In genomic region chr1:33591997-33592608, GRCm38 (mm10) we compare ENCODE assay signal across 27 mouse cellular contexts.
DNase-seq lines count a peak whose midpoint lies in the region; ATAC-seq and TF ChIP-seq lines count a peak whose summit lies in the region.
"Had no signal": no experiment of that assay in that cellular context is flagged by ENCODE, and none has a peak within 500 bp of the region (broad histone marks: within the 10 kb centered on the region; RNA-seq: fewer than 3 reads in every experiment).

No protein-coding gene starts in this region.

- TF ChIP-seq CTCF in G1E (IDR thresholded peaks at IDR 0.05; ENCODE audit: low read depth, low read length): no peak

- ATAC-seq in G1E (ENCODE audit: extremely low read depth, insufficient number of reproducible peaks, low FRiP score, poor library complexity, severe bottlenecking): peak; percentile 57; the same call in 1 of the 2 replicates
- peak; percentile 96 for ATAC-seq in granulocyte monocyte progenitor cell, adult 5-6 weeks (replicated peaks; ENCODE audit: poor library complexity, severe bottlenecking)
- ATAC-seq: intestine, embryonic 16.5 days had no signal

- no peak overlapping the region for H3K4me3 ChIP-seq in G1E (ENCODE audit: low read depth, low read length)
- H3K4me3 ChIP-seq: embryonic facial prominence, embryonic 12.5 days; forebrain, embryonic 10.5 days; forebrain, embryonic 15.5 days; gastrocnemius, adult 2 months; heart, embryonic 10.5 days; heart, embryonic 15.5 days; hindbrain, embryonic 12.5 days; lung, embryonic 15.5 days had no signal

- no peaks in the 10 kb centered on the region for H3K27me3 ChIP-seq in G1E (ENCODE audit: insufficient read depth, low read length)
- H3K27me3 ChIP-seq in splenic B cell, adult 2 months (ENCODE audit: control insufficient read depth, insufficient read depth, low read length, poor library complexity, severe bottlenecking): no peaks in the 10 kb centered on the region
- H3K27me3 ChIP-seq: embryonic facial prominence, embryonic 12.5 days; forebrain, embryonic 15.5 days; heart, embryonic 15.5 days; hindbrain, embryonic 12.5 days; lung, embryonic 15.5 days had no signal

- peaks cover 58% of the 10 kb centered on the region for H3K4me1 ChIP-seq in G1E (ENCODE audit: insufficient read depth, low read depth, low read length)
- H3K4me1 ChIP-seq: heart, embryonic 10.5 days; heart, embryonic 15.5 days; lung, embryonic 15.5 days had no signal

- peaks cover 53% of the 10 kb centered on the region for H3K36me3 ChIP-seq in G1E (replicated peaks)
- no peaks in the 10 kb centered on the region for H3K36me3 ChIP-seq in splenic B cell, adult 2 months (ENCODE audit: control insufficient read depth, insufficient read depth, low read length, poor library complexity, severe bottlenecking)
- H3K36me3 ChIP-seq: embryonic facial prominence, embryonic 12.5 days; forebrain, embryonic 15.5 days; heart, embryonic 10.5 days; heart, embryonic 15.5 days; hindbrain, embryonic 12.5 days; lung, embryonic 15.5 days had no signal

- H3K9me3 ChIP-seq in G1E (replicated peaks): no peaks in the 10 kb centered on the region
- H3K9me3 ChIP-seq: embryonic facial prominence, embryonic 12.5 days; forebrain, embryonic 10.5 days; forebrain, embryonic 15.5 days; heart, embryonic 10.5 days; heart, embryonic 15.5 days; hindbrain, embryonic 12.5 days; lung, embryonic 15.5 days had no signal

- peak; percentile 40 for DNase-seq in A20 (ENCODE audit: low read depth, low spot score)
- peak; percentile 45 for DNase-seq in G1E (ENCODE audit: low spot score)
- peak; percentile 43 for DNase-seq in splenic B cell, adult 2 months (ENCODE audit: low read depth, low spot score)
- no peak for DNase-seq in gastrocnemius, postnatal 10 days
- no peak for DNase-seq in kidney, postnatal 25 days
- no peak for DNase-seq in embryo, embryonic 11 days
- DNase-seq: adrenal gland, adult 8-10 months; cerebellum, adult 8-10 months; cerebellum, postnatal 25 days; gastrocnemius, adult 2 months; heart, adult 11 months; kidney, adult 9 months; kidney, postnatal 14 days; lung, postnatal 4 days; midbrain, embryonic 14.5 days; retina, postnatal 1 day; right cerebral cortex, postnatal 25 days; thymus, postnatal 36 days had no signal

Comparison
In these comparisons a context has a peak if more than half of its experiments do, and no peak if none do; other contexts are left out.
1. DNase-seq: peak in A20 (single experiment), G1E (single experiment) and splenic B cell, adult 2 months (single experiment); none in gastrocnemius, postnatal 10 days (single experiment), kidney, postnatal 25 days (0 of 2) and embryo, embryonic 11 days (single experiment).